Mouse (Mus musculus): ENCODE data around the gene Cmtr2. TPM values are rescaled to one million over a fixed set of nuclear protein-coding genes. Genes with fewer than 3 reads are reported as not detected.

Cmtr2 gene
- polyA plus RNA-seq (2015; fragmentation: Nextera tagmentation; extraction: Ambion mirVana), result 9.5 and 10.1 TPM in 2 replicates

DNA sequence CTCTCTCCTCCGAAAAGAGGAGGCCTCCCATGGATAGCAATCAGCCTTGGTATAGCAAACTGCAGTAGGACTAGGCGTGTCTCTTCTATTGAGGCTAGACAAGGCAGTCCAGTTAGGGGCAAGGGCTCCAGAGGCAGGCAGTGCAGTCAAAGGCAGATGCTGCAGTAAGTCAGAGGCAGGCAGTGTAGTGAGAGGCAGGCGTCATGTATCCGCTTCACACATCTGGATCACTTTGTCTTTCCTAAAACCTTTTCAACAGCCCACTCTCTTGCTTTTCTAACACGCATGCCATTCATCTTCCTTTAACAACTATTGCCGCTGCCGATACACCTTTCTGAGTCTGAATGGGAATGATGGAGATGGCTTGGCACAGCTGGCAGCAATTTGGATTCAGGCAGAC, at the start of gene Cmtr2:
Gene Cmtr2, plus strand, starts transcription at position 301 of the 400 bp plus-strand sequence.
- H3K4me1 ChIP-seq, result peaks cover 16% of the 10 kb centered on the region
- WGBS, result 68% methylated on average over 7 of the region's 7 CpGs
- no peak within 1 kb of the TSS for H3K4me3 ChIP-seq (replicated peaks)
- no peaks in the 10 kb centered on the region for H3K9me3 ChIP-seq (replicated peaks)
- no peaks in the 10 kb centered on the region for H3K36me3 ChIP-seq
- no peaks in the 10 kb centered on the region; the same call in 1 of the 2 replicates for H3K27me3 ChIP-seq
- no peak within 1 kb of the TSS for H3K4me2 ChIP-seq
- no peak within 1 kb of the TSS for H3K27ac ChIP-seq
- no peak within 1 kb of the TSS for H3K9ac ChIP-seq
- no peak for ATAC-seq (replicated peaks; ENCODE audit: low FRiP score)

DNA sequence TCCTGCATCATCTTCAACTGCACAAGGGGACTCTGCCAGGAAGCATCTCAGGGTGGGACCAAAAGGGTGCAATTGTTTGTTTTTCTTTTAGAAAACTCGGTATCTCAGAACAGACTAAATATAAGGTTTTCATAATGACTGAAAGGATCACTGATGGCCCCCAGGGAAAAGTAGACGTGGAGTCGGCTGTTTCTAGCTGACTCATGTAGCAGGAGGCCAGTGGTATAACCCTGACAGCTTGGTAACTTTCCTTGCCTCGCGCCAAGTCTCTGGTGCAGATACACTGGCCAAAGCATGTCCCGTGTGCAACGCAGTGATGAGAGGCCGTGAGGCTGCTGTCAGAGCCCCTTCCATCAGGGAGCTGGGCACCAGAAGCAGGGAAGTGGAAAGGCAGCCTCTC, 49.2 kb upstream of the Cmtr2 start:
- H3K4me3 ChIP-seq (replicated peaks), result no peak overlapping the region
- WGBS, result 74% methylated on average over 8 of the region's 8 CpGs
- no peak for ATAC-seq (replicated peaks; ENCODE audit: low FRiP score)

GRCm38 (mm10) chr8:110168046-110168445, 47.4 kb upstream of the Cmtr2 start, which contains the start of gene Calb2:
Gene Calb2 (minus strand): TSS chr8:110168210.
- peak within 1 kb of the TSS; percentile 40 for H3K4me2 ChIP-seq
- H3K27ac ChIP-seq, result no peak within 1 kb of the TSS
- peaks cover 42% of the 10 kb centered on the region for H3K27me3 ChIP-seq
- peak; percentile 71; the same call in 1 of the 2 replicates for ATAC-seq (replicated peaks; ENCODE audit: low FRiP score)
- 0 out of 2 replicates have a peak within 1 kb of the TSS, but pooled peaks have one; percentile 0 for H3K4me3 ChIP-seq (replicated peaks)
- no peaks in the 10 kb centered on the region for H3K36me3 ChIP-seq
- H3K9ac ChIP-seq, result no peak within 1 kb of the TSS
- peaks cover 7% of the 10 kb centered on the region; the same call in 1 of the 2 replicates for H3K4me1 ChIP-seq
- under 1% methylated on average over 33 of the region's 33 CpGs for WGBS
- H3K9me3 ChIP-seq (replicated peaks), result no peaks in the 10 kb centered on the region

More for the DNA sequence above, 49.2 kb upstream of the Cmtr2 start:
- H3K27me3 ChIP-seq, result peaks cover 42% of the 10 kb centered on the region
- no peak overlapping the region for H3K27ac ChIP-seq
- peaks cover 7% of the 10 kb centered on the region; the same call in 1 of the 2 replicates for H3K4me1 ChIP-seq
- H3K9ac ChIP-seq, result no peak overlapping the region
- H3K36me3 ChIP-seq, result no peaks in the 10 kb centered on the region
- H3K9me3 ChIP-seq (replicated peaks), result no peaks in the 10 kb centered on the region
- H3K4me2 ChIP-seq, result no peak overlapping the region

DNA sequence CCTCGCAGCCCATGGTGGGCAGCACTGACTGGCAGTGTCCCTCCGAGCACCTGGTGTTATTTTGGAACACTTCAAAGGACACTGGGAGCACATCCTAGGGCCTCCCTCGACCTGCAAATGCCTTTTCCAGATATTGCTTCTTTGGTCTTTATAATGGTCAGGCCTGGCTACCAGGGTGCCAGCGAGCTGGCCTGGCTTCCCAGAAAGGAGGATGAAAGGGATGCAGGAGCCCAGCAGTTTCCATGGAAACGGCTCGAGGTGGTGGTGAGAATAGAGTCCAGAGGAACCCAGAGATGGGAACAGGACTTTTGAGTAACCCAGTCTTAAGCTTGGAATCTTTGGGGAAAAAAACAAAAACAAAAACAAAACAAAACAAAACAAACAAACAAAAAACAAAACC, 43.3 kb upstream of the Cmtr2 start:
- H3K4me3 ChIP-seq (replicated peaks), result no peak overlapping the region
- peaks cover 36% of the 10 kb centered on the region for H3K27me3 ChIP-seq
- peaks cover 7% of the 10 kb centered on the region; the same call in 1 of the 2 replicates for H3K4me1 ChIP-seq
- H3K9ac ChIP-seq, result no peak overlapping the region
- no peaks in the 10 kb centered on the region for H3K36me3 ChIP-seq
- no peak for ATAC-seq (replicated peaks; ENCODE audit: low FRiP score)
- no peak overlapping the region for H3K4me2 ChIP-seq
- 58% methylated on average over 6 of the region's 6 CpGs for WGBS
- H3K27ac ChIP-seq, result no peak overlapping the region
- no peaks in the 10 kb centered on the region for H3K9me3 ChIP-seq (replicated peaks)

GRCm38 (mm10) chr8:110174826-110175225, 40.6 kb upstream of the Cmtr2 start:
- no peak overlapping the region for H3K9ac ChIP-seq
- H3K4me1 ChIP-seq, result peaks cover 8% of the 10 kb centered on the region; the same call in 1 of the 2 replicates
- no peak overlapping the region for H3K4me2 ChIP-seq
- no peaks in the 10 kb centered on the region for H3K36me3 ChIP-seq
- 81% methylated on average over 4 of the region's 4 CpGs for whole genome bisulfite sequencing
- ATAC-seq (replicated peaks; ENCODE audit: low FRiP score), result no peak
- peaks cover 10% of the 10 kb centered on the region for H3K27me3 ChIP-seq
- no peaks in the 10 kb centered on the region for H3K9me3 ChIP-seq (replicated peaks)
- H3K27ac ChIP-seq, result no peak overlapping the region
- H3K4me3 ChIP-seq (replicated peaks), result no peak overlapping the region

- Histone ChIP-seq H3K4me2 (0 out of 2 replicates have a peak overlapping the region, but pooled peaks have one; percentile 7), H3K9ac (no peak overlapping the region), H3K4me3 (replicated peaks) (no peak overlapping the region), H3K27ac (no peak overlapping the region), H3K36me3 (no peaks in the 10 kb centered on the region), H3K4me1 (peaks cover 8% of the 10 kb centered on the region; the same call in 1 of the 2 replicates), H3K9me3 (replicated peaks) (no peaks in the 10 kb centered on the region), H3K27me3 (peaks cover 3% of the 10 kb centered on the region; the same call in 1 of the 2 replicates)
- ATAC-seq (replicated peaks; ENCODE audit: low FRiP score), result no peak
- WGBS, result 21% methylated on average over 22 of the region's 22 CpGs
Observed at GRCm38 (mm10) chr8:110177359-110178155, 37.9 kb upstream of the Cmtr2 start.

DNA sequence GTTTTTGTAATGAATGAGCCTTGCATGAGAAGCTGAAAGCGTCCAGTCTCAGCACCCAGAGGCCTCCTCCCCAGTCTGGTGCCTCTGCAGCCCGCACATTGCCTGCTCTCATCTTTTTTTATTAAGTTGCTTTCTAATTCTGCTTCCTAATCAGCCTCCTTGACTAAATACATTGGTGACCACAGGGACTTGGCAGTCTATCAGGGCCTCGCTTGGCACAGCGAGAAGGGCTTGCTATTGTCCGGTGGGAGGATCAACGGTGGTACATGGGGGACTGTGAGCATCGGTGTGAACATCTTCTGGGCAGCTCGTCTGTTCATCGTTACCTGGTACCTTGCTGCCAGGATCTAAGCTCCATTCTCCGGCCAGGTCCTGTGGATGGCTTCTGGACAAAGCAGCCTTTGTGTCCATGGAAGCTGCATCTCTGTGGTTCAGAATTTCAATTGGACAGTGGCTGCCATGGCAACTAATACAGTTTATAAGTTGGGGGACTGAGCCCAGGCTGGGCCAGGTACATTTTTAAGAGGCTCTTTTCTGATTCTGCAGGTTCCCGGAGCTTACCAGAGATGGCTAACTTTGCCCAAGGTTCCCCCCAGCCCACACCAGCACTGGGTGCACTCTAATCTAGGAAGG, 32.6 kb upstream of the Cmtr2 start:
- Histone ChIP-seq H3K9me3 (replicated peaks) (no peaks in the 10 kb centered on the region), H3K9ac (no peak overlapping the region), H3K27ac (no peak overlapping the region), H3K4me3 (replicated peaks) (no peak overlapping the region), H3K27me3 (no peaks in the 10 kb centered on the region), H3K4me2 (no peak overlapping the region), H3K4me1 (0 out of 2 replicates have a peak, but pooled peaks cover under 1% of the 10 kb centered on the region), H3K36me3 (no peaks in the 10 kb centered on the region)
- ATAC-seq (replicated peaks; ENCODE audit: low FRiP score), result no peak
- WGBS, result 91% methylated on average over 11 of the region's 11 CpGs

DNA sequence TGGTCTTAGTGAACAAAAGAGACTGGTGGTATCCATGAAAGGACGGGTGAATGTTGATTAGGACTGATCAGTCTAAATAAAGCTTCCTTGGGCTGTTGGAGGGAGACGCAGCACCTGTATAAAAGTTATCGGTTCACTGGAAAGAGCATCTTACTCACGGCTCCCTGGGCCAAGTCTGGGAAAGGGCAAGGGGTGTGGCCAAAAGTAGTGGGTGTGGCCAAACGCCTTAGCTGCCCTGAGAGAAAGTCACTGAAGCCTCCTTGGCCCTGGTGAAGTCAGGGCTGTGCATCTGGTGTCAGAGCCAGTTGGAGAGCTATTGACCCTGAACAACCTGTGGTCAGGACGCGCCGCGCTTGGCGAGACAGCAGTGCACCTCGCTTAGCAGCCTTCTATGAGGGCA, 31.7 kb upstream of the Cmtr2 start:
- Histone ChIP-seq H3K9ac (no peak overlapping the region), H3K27ac (no peak overlapping the region), H3K27me3 (no peaks in the 10 kb centered on the region), H3K4me1 (no peaks in the 10 kb centered on the region), H3K36me3 (no peaks in the 10 kb centered on the region), H3K9me3 (replicated peaks) (no peaks in the 10 kb centered on the region), H3K4me3 (replicated peaks) (no peak overlapping the region), H3K4me2 (no peak overlapping the region)
- WGBS, result 16% methylated on average over 11 of the region's 11 CpGs
- ATAC-seq (replicated peaks; ENCODE audit: low FRiP score), result no peak

- Histone ChIP-seq H3K4me1 (no peaks in the 10 kb centered on the region), H3K27ac (no peak overlapping the region), H3K4me2 (no peak overlapping the region), H3K27me3 (0 out of 2 replicates have a peak, but pooled peaks cover 2% of the 10 kb centered on the region), H3K4me3 (replicated peaks) (no peak overlapping the region), H3K9me3 (replicated peaks) (no peaks in the 10 kb centered on the region), H3K36me3 (no peaks in the 10 kb centered on the region), H3K9ac (no peak overlapping the region)
- ATAC-seq (replicated peaks; ENCODE audit: low FRiP score), result no peak
- WGBS, result 86% methylated on average over 4 of the region's 4 CpGs
Observed at GRCm38 (mm10) chr8:110185538-110185937, 29.9 kb upstream of the Cmtr2 start.

- Histone ChIP-seq H3K27me3 (0 out of 2 replicates have a peak, but pooled peaks cover 2% of the 10 kb centered on the region), H3K9me3 (replicated peaks) (no peaks in the 10 kb centered on the region), H3K4me3 (replicated peaks) (no peak overlapping the region), H3K4me2 (no peak overlapping the region), H3K27ac (no peak overlapping the region), H3K4me1 (no peaks in the 10 kb centered on the region), H3K36me3 (no peaks in the 10 kb centered on the region), H3K9ac (no peak overlapping the region)
- no peak for ATAC-seq (replicated peaks; ENCODE audit: low FRiP score)
- WGBS, result 30% methylated on average over 8 of the region's 8 CpGs
Observed at GRCm38 (mm10) chr8:110188961-110189750, 26.3 kb upstream of the Cmtr2 start.

DNA sequence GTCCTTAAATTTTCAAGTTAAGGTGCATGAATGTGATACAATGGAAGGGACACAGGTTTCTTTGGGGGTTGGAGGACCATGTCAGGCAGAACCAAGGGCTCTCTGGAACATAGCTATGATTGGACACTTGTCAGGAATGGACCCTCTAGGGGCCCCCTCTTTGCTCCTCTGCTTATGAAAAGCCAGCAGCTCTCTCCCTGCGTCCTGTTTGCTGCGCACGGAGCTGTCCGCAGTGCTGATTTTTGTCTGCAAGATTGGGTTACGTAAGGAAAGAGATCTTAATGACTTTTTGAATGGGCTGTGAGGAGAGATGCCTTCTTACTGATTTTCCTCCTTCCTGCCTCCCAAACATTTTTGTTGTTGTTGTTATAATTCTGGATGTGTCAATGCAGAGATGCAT, 18.8 kb upstream of the Cmtr2 start:
- Histone ChIP-seq H3K27me3 (0 out of 2 replicates have a peak, but pooled peaks cover 3% of the 10 kb centered on the region), H3K4me1 (no peaks in the 10 kb centered on the region), H3K4me3 (replicated peaks) (no peak overlapping the region), H3K27ac (no peak overlapping the region), H3K9ac (no peak overlapping the region), H3K9me3 (replicated peaks) (no peaks in the 10 kb centered on the region), H3K36me3 (no peaks in the 10 kb centered on the region), H3K4me2 (no peak overlapping the region)
- 2% methylated on average over 5 of the region's 5 CpGs for WGBS
- ATAC-seq (replicated peaks; ENCODE audit: low FRiP score), result no peak
